ENCODE assay signal across 13 mouse cellular contexts in genomic region chr2:125033042-125033743, GRCm38 (mm10). TPM values are rescaled to one million over a fixed set of nuclear protein-coding genes. Genes with fewer than 3 reads are reported as not detected.
DNase-seq lines count a peak whose midpoint lies in the region; ATAC-seq and TF ChIP-seq lines count a peak whose summit lies in the region.
"Had no signal": no experiment of that assay in that cellular context is flagged by ENCODE, and none has a peak within 500 bp of the region (broad histone marks: within the 10 kb centered on the region; RNA-seq: fewer than 3 reads in every experiment).

No protein-coding gene starts in this region.

- TF ChIP-seq POLR2A in cerebellum, adult 2 months (IDR thresholded peaks at IDR 0.05; ENCODE audit: borderline replicate concordance, insufficient read depth, low read length): no peak

- H3K36me3 ChIP-seq in hindbrain, embryonic 15.5 days: no peaks in the 10 kb centered on the region
- no peaks in the 10 kb centered on the region for H3K36me3 ChIP-seq in hindbrain, embryonic 10.5 days
- no peaks in the 10 kb centered on the region for H3K36me3 ChIP-seq in limb, embryonic 15.5 days
- H3K36me3 ChIP-seq: liver, embryonic 12.5 days; neural tube, embryonic 13.5 days had no signal

- no peaks in the 10 kb centered on the region for H3K27me3 ChIP-seq in hindbrain, embryonic 15.5 days
- no peaks in the 10 kb centered on the region for H3K27me3 ChIP-seq in hindbrain, embryonic 10.5 days (ENCODE audit: insufficient read depth, poor library complexity, severe bottlenecking)
- no peaks in the 10 kb centered on the region for H3K27me3 ChIP-seq in cerebellum, adult 2 months (ENCODE audit: control insufficient read depth, insufficient read depth, low read length)
- no peaks in the 10 kb centered on the region for H3K27me3 ChIP-seq in limb, embryonic 15.5 days
- H3K27me3 ChIP-seq: liver, embryonic 12.5 days; neural tube, embryonic 13.5 days had no signal

- H3K9ac ChIP-seq in hindbrain, embryonic 15.5 days: no peak overlapping the region
- H3K9ac ChIP-seq in limb, embryonic 15.5 days: no peak overlapping the region
- H3K9ac ChIP-seq: liver, embryonic 12.5 days; neural tube, embryonic 13.5 days had no signal

- ATAC-seq in hindbrain, embryonic 15.5 days (ENCODE audit: low FRiP score, low read depth): no peak
- peak; percentile 33; the same call in 1 of the 2 replicates for ATAC-seq in limb, embryonic 15.5 days (ENCODE audit: insufficient number of reproducible peaks, low FRiP score, low TSS enrichment, low read depth)
- ATAC-seq: intestine, embryonic 16.5 days; liver, embryonic 12.5 days had no signal

- no peak for TF ChIP-seq CTCF in cerebellum, adult 2 months (IDR thresholded peaks at IDR 0.05; ENCODE audit: borderline replicate concordance, insufficient read depth, low read depth, low read length)

- H3K27ac ChIP-seq in hindbrain, embryonic 15.5 days (replicated peaks): peak overlapping the region; percentile 72
- no peak overlapping the region for H3K27ac ChIP-seq in hindbrain, embryonic 10.5 days
- H3K27ac ChIP-seq in cerebellum, adult 2 months (ENCODE audit: insufficient read depth, low read length): peak overlapping the region; percentile 29; the same call in 1 of the 2 replicates
- H3K27ac ChIP-seq in limb, embryonic 15.5 days: peak overlapping the region; percentile 87
- H3K27ac ChIP-seq: liver, embryonic 12.5 days had no signal

- H3K4me1 ChIP-seq in hindbrain, embryonic 15.5 days (replicated peaks): peaks cover 23% of the 10 kb centered on the region
- peaks cover 7% of the 10 kb centered on the region; the same call in 1 of the 2 replicates for H3K4me1 ChIP-seq in hindbrain, embryonic 10.5 days (replicated peaks)
- H3K4me1 ChIP-seq in cerebellum, adult 2 months (ENCODE audit: control insufficient read depth, insufficient read depth, low read length): peaks cover 21% of the 10 kb centered on the region
- peaks cover 26% of the 10 kb centered on the region for H3K4me1 ChIP-seq in limb, embryonic 15.5 days
- H3K4me1 ChIP-seq: liver, embryonic 12.5 days had no signal

- H3K9me3 ChIP-seq in hindbrain, embryonic 15.5 days: no peaks in the 10 kb centered on the region
- H3K9me3 ChIP-seq in hindbrain, embryonic 10.5 days: no peaks in the 10 kb centered on the region
- no peaks in the 10 kb centered on the region for H3K9me3 ChIP-seq in limb, embryonic 15.5 days
- H3K9me3 ChIP-seq: liver, embryonic 12.5 days; neural tube, embryonic 13.5 days had no signal

- no peak overlapping the region for H3K4me2 ChIP-seq in hindbrain, embryonic 15.5 days
- H3K4me2 ChIP-seq in limb, embryonic 15.5 days: no peak overlapping the region
- H3K4me2 ChIP-seq: liver, embryonic 12.5 days; neural tube, embryonic 13.5 days had no signal

- DNase-seq in hindbrain, embryonic 10.5 days (ENCODE audit: low spot score): no peak
- DNase-seq in cerebellum, adult 2 months: peak; percentile 32 to 43
- peak; percentile 61 for DNase-seq in kidney, adult 11 months
- DNase-seq in retina, embryonic 14.5 days (ENCODE audit: low spot score): no peak
- no peak for DNase-seq in urinary bladder, postnatal 4 days (ENCODE audit: low spot score in 2 of 2)
- no peak for DNase-seq in frontal cortex, postnatal 36 days (ENCODE audit: low spot score in 2 of 2)
- DNase-seq: adrenal gland, postnatal 36 days; spleen, adult 18-20 months had no signal

- no peak overlapping the region for H3K4me3 ChIP-seq in hindbrain, embryonic 15.5 days
- no peak overlapping the region for H3K4me3 ChIP-seq in hindbrain, embryonic 10.5 days
- H3K4me3 ChIP-seq in cerebellum, adult 2 months (replicated peaks; ENCODE audit: insufficient read depth, low read depth, low read length): no peak overlapping the region
- no peak overlapping the region for H3K4me3 ChIP-seq in limb, embryonic 15.5 days
- H3K4me3 ChIP-seq: liver, embryonic 12.5 days; neural tube, embryonic 13.5 days had no signal

- 62% methylated on average over 10 of the region's 10 CpGs for WGBS in hindbrain, embryonic 15.5 days
- 75% methylated on average over 10 of the region's 10 CpGs for WGBS in hindbrain, embryonic 10.5 days
- WGBS in cerebellum, adult 2 months: 51% methylated on average over 10 of the region's 10 CpGs
- WGBS in limb, embryonic 15.5 days: 26% methylated on average over 10 of the region's 10 CpGs

RNA-seq across cellular contexts. Expression of gene Slc24a5, which starts 34.7 kb away (rescaled TPM):
- 4.5 and 6.1 TPM in 2 replicates for polyA plus RNA-seq in hindbrain, embryonic 15.5 days (2015; fragmentation: Nextera tagmentation; extraction: Ambion mirVana)
- polyA plus RNA-seq in hindbrain, embryonic 10.5 days (2016; fragmentation: Nextera tagmentation; extraction: Ambion mirVana): 3.5 and 4.7 TPM in 2 replicates
- polyA plus RNA-seq in cerebellum, adult 2 months (2012; rRNA removed): 0.70 and 2.2 TPM in 2 replicates
- polyA plus RNA-seq in limb, embryonic 15.5 days (2015; fragmentation: Nextera tagmentation; extraction: Ambion mirVana): 4.7 and 5.5 TPM in 2 replicates

Comparison
In these comparisons a context has a peak if more than half of its experiments do, and no peak if none do; other contexts are left out.
1. DNase-seq: peak in cerebellum, adult 2 months (2 of 2) and kidney, adult 11 months (single experiment); none in hindbrain, embryonic 10.5 days (single experiment), retina, embryonic 14.5 days (single experiment), urinary bladder, postnatal 4 days (0 of 2) and frontal cortex, postnatal 36 days (0 of 2).